Mouse (Mus musculus): Measurements from ENCODE around the gene Best2.

- TF ChIP-seq CTCF (IDR thresholded peaks at IDR 0.05; ENCODE audit: insufficient read depth, low read depth, low read length) (no peak), POLR2A (IDR thresholded peaks at IDR 0.05; ENCODE audit: insufficient read depth, low read depth, low read length) (no peak)
Observed at GRCm38 (mm10) chr8:84987388-84987787, 26.9 kb downstream of the Best2 start.

Data from olfactory bulb, adult 2 months (tissue).